In genomic region chr16:24193945-24194344, GRCm38 (mm10) we compare ENCODE assay signal across 15 mouse cellular contexts.
DNase-seq lines count a peak whose midpoint lies in the region; ATAC-seq and TF ChIP-seq lines count a peak whose summit lies in the region.
"Had no signal": no experiment of that assay in that cellular context is flagged by ENCODE, and none has a peak within 500 bp of the region (broad histone marks: within the 10 kb centered on the region; RNA-seq: fewer than 3 reads in every experiment).

No protein-coding gene starts in this region.

- H3K27me3 ChIP-seq in heart, adult 2 months (ENCODE audit: control insufficient read depth, insufficient read depth, low read length): no peaks in the 10 kb centered on the region
- H3K27me3 ChIP-seq in heart, embryonic 12.5 days (replicated peaks): no peaks in the 10 kb centered on the region
- H3K27me3 ChIP-seq in kidney, adult 2 months (replicated peaks; ENCODE audit: control insufficient read depth, insufficient read depth, low read length): no peaks in the 10 kb centered on the region
- H3K27me3 ChIP-seq: forebrain, embryonic 15.5 days had no signal

- DNase-seq in heart, adult 2 months: no peak
- DNase-seq in cerebellum, adult 8-10 months: peak; percentile 78
- no peak for DNase-seq in ovary, postnatal 10 days (ENCODE audit: low spot score)
- DNase-seq in frontal cortex, postnatal 36 days (ENCODE audit: low spot score in 2 of 2): no peak
- no peak for DNase-seq in kidney, adult 2 months
- DNase-seq: heart, postnatal 36 days; kidney, adult 18-20 months; layer of hippocampus, postnatal 36 days; right cerebral cortex, adult 18-20 months had no signal

- H3K9ac ChIP-seq in heart, adult 2 months (ENCODE audit: low read depth, low read length): no peak overlapping the region
- H3K9ac ChIP-seq in heart, embryonic 12.5 days: no peak overlapping the region
- H3K9ac ChIP-seq: forebrain, embryonic 15.5 days had no signal

- no peaks in the 10 kb centered on the region for H3K36me3 ChIP-seq in heart, adult 2 months (ENCODE audit: control insufficient read depth, insufficient read depth, low read length)
- no peaks in the 10 kb centered on the region for H3K36me3 ChIP-seq in heart, embryonic 12.5 days
- no peaks in the 10 kb centered on the region for H3K36me3 ChIP-seq in macrophage (ENCODE audit: inconsistent target)
- no peaks in the 10 kb centered on the region for H3K36me3 ChIP-seq in kidney, adult 2 months (ENCODE audit: control insufficient read depth, insufficient read depth, low read length)
- H3K36me3 ChIP-seq: forebrain, embryonic 15.5 days; midbrain, embryonic 10.5 days had no signal

- TF ChIP-seq CTCF in heart, adult 2 months (IDR thresholded peaks at IDR 0.05): no peak
- TF ChIP-seq CTCF in bone marrow macrophage, adult 2 months (IDR thresholded peaks at IDR 0.05; ENCODE audit: low read depth, low read length): no peak
- TF ChIP-seq CTCF in kidney, adult 2 months (conservative IDR thresholded peaks at IDR 0.05; ENCODE audit: insufficient read depth, insufficient read length, low read depth, low read length): no peak

- H3K27ac ChIP-seq in heart, adult 2 months: peak overlapping the region; percentile 54
- H3K27ac ChIP-seq in heart, embryonic 12.5 days (ENCODE audit: poor library complexity, severe bottlenecking): no peak overlapping the region
- H3K27ac ChIP-seq in bone marrow macrophage, adult 2 months (ENCODE audit: insufficient read depth, low read depth, low read length): peak overlapping the region; percentile 57
- peak overlapping the region; percentile 64 for H3K27ac ChIP-seq in macrophage
- no peak overlapping the region for H3K27ac ChIP-seq in kidney, adult 2 months (ENCODE audit: insufficient read depth, low read depth, low read length)
- H3K27ac ChIP-seq: forebrain, embryonic 15.5 days; midbrain, embryonic 10.5 days had no signal

- no peaks in the 10 kb centered on the region for H3K9me3 ChIP-seq in heart, embryonic 12.5 days (replicated peaks)
- H3K9me3 ChIP-seq: forebrain, embryonic 15.5 days; midbrain, embryonic 10.5 days had no signal

- no peak overlapping the region for H3K4me3 ChIP-seq in heart, adult 2 months
- no peak overlapping the region for H3K4me3 ChIP-seq in heart, embryonic 12.5 days
- H3K4me3 ChIP-seq in bone marrow macrophage, adult 2 months (ENCODE audit: insufficient read depth, low read length): no peak overlapping the region; the same call in 1 of the 2 replicates
- H3K4me3 ChIP-seq in macrophage (ENCODE audit: inconsistent target): no peak overlapping the region
- no peak overlapping the region for H3K4me3 ChIP-seq in kidney, adult 2 months (ENCODE audit: insufficient read depth, low read depth, low read length)
- H3K4me3 ChIP-seq: forebrain, embryonic 15.5 days; midbrain, embryonic 10.5 days had no signal

- TF ChIP-seq EP300 in heart, adult 2 months (IDR thresholded peaks at IDR 0.05; ENCODE audit: insufficient read depth, low read depth, low read length): no peak

- H3K4me2 ChIP-seq in heart, embryonic 12.5 days: no peak overlapping the region
- H3K4me2 ChIP-seq: forebrain, embryonic 15.5 days; liver, embryonic 11.5 days had no signal

- intact Hi-C loops in heart, adult 2 months (cut with DNase I): loop anchor here (5.0 kb wide), 1 partner anchor 43 kb away; no protein-coding TSS in a partner anchor

- WGBS in heart, adult 2 months: 51% methylated on average over 2 of the region's 2 CpGs
- 62% methylated on average over 2 of the region's 2 CpGs for WGBS in heart, embryonic 12.5 days
- WGBS in macrophage (ENCODE audit: missing documents): 40% methylated on average over 2 of the region's 2 CpGs
- WGBS in kidney, adult 2 months: 88% methylated on average over 2 of the region's 2 CpGs

- peaks cover 2% of the 10 kb centered on the region for H3K4me1 ChIP-seq in heart, adult 2 months (ENCODE audit: control insufficient read depth, insufficient read depth, low read length)
- peaks cover 9% of the 10 kb centered on the region; the same call in 1 of the 2 replicates for H3K4me1 ChIP-seq in heart, embryonic 12.5 days (replicated peaks)
- H3K4me1 ChIP-seq in bone marrow macrophage, adult 2 months (ENCODE audit: control insufficient read depth, insufficient read depth, low read length): peaks cover 30% of the 10 kb centered on the region
- H3K4me1 ChIP-seq in kidney, adult 2 months (ENCODE audit: control insufficient read depth, insufficient read depth, low read length): no peaks in the 10 kb centered on the region
- H3K4me1 ChIP-seq: midbrain, embryonic 10.5 days had no signal

- no peak for TF ChIP-seq POLR2A in heart, adult 2 months (IDR thresholded peaks at IDR 0.05; ENCODE audit: insufficient read depth, low read depth, low read length)
- no peak for TF ChIP-seq POLR2A in bone marrow macrophage, adult 2 months (IDR thresholded peaks at IDR 0.05; ENCODE audit: borderline replicate concordance, low read depth, low read length)
- no peak for TF ChIP-seq POLR2A in kidney, adult 2 months (IDR thresholded peaks at IDR 0.05; ENCODE audit: low read depth, low read length)

- no peak for ATAC-seq in heart, embryonic 12.5 days (ENCODE audit: insufficient number of reproducible peaks, low FRiP score)
- ATAC-seq: forebrain, embryonic 15.5 days had no signal

- H3K79me2 ChIP-seq in heart, adult 2 months (replicated peaks; ENCODE audit: control insufficient read depth, insufficient read depth, low read length): no peaks in the 10 kb centered on the region
- H3K79me2 ChIP-seq in macrophage (ENCODE audit: inconsistent target): no peaks in the 10 kb centered on the region

Comparison
In these comparisons a context has a peak if more than half of its experiments do, and no peak if none do; other contexts are left out.
1. H3K27ac ChIP-seq: peak in heart, adult 2 months (single experiment), bone marrow macrophage, adult 2 months (single experiment) and macrophage (single experiment); none in heart, embryonic 12.5 days (single experiment) and kidney, adult 2 months (single experiment).